Mouse (Mus musculus) cortical plate, adult 2 months (tissue): ENCODE results near the gene Dapk2. TPM values are rescaled to one million over a fixed set of nuclear protein-coding genes. Genes with fewer than 3 reads are reported as not detected.

ENCODE experiments used
- H3K27ac ChIP-seq: fragments of 200-500 bp; 2 replicates; pipeline ENCODE4 v1.5.1; 2012; ENCODE audit warnings: low read length, control low read depth, inconsistent platforms; ENCODE audit not compliant: insufficient read depth
- H3K4me1 ChIP-seq: fragments of 200-500 bp; 2 replicates; pipeline ENCODE4 v1.6.1; 2011; ENCODE audit warnings: low read length; ENCODE audit not compliant: control insufficient read depth, insufficient read depth
- H3K4me3 ChIP-seq: fragments of 200-500 bp; 2 replicates; pipeline ENCODE4 v1.5.1; 2011; ENCODE audit warnings: mild to moderate bottlenecking, low read length, control low read depth; ENCODE audit not compliant: insufficient read depth
- CTCF ChIP-seq: fragments of 200-500 bp; IDR thresholded peaks from 2 replicates; pipeline ENCODE4 v1.5.1; 2011; ENCODE audit warnings: mild to moderate bottlenecking, control low read depth, low read length; ENCODE audit not compliant: insufficient read depth; ENCODE audit errors: extremely low read depth
- POLR2A ChIP-seq: fragments of 200-500 bp; IDR thresholded peaks from 2 replicates; pipeline ENCODE4 v1.6.1; 2011; ENCODE audit warnings: mild to moderate bottlenecking, low read length, control low read depth; ENCODE audit not compliant: insufficient read depth; ENCODE audit errors: extremely low read depth
- polyA plus RNA-seq: library from polyadenylated mRNA; depleted of rRNA; stranded (reverse); fragments of >200 nt; gene quantifications from 2 replicates; pipeline ENCODE4 v1.2.3, GENCODE M21; 2012

Gene Dapk2
- polyA plus RNA-seq, 1 experiment: 6.8 TPM

DNA sequence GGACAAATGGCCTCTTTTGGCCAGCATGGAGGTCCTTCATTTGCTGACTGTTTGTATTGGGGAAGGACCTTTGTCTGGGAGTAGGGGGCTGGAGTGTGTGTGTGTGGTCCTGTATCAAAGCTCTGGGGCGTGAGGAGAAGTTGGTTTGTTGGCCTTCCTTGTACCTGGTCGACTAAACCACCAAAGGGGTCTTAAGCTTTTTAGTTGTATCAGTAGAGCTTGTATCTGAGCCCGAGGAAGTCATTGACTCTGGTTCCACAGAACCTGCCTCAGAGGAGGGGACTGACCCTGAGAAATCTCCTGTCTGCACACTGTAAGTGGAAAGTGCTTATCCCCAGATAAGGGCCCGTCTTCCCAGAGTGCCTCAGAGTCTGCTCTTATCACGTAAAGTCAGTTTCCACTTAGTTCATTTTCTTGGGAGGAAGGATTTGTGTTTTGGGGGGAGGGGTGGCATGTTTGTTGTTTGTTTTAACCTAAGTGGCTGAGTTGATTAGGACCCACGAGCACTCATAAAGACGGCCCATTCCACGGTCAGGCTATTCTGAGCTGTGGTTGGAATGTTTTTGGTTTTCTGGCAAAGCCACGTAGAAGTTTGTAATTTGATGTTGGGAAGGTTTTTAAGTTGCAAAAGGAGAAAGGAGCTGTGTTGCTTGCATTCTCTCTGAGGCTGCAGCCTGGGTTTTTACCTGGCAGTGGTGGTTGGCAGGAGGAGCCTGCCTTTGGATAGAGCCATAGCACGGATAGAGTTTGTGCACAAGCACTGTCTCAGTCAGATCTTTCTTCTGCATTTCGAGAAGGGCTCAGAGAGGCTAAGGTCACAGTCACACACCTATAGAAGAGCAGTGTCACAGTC, 24.0 kb downstream of the Dapk2 start:
- H3K4me3 ChIP-seq: no peak overlapping the region
- no peak overlapping the region for H3K27ac ChIP-seq
- no peaks in the 10 kb centered on the region for H3K4me1 ChIP-seq
- TF ChIP-seq CTCF (no peak), POLR2A (no peak)

- Histone ChIP-seq H3K4me1 (no peaks in the 10 kb centered on the region), H3K27ac (no peak overlapping the region), H3K4me3 (no peak overlapping the region)
- TF ChIP-seq POLR2A (no peak), CTCF (no peak)
These were observed 24.6 kb downstream of the Dapk2 start for GRCm38 (mm10) chr9:66182679-66182993.

- no peak for TF ChIP-seq CTCF
- no peak for TF ChIP-seq POLR2A
- H3K4me1 ChIP-seq: no peaks in the 10 kb centered on the region
- no peak overlapping the region for H3K27ac ChIP-seq
- no peak overlapping the region for H3K4me3 ChIP-seq
These were observed 25.0 kb downstream of the Dapk2 start for GRCm38 (mm10) chr9:66183023-66183422.

DNA sequence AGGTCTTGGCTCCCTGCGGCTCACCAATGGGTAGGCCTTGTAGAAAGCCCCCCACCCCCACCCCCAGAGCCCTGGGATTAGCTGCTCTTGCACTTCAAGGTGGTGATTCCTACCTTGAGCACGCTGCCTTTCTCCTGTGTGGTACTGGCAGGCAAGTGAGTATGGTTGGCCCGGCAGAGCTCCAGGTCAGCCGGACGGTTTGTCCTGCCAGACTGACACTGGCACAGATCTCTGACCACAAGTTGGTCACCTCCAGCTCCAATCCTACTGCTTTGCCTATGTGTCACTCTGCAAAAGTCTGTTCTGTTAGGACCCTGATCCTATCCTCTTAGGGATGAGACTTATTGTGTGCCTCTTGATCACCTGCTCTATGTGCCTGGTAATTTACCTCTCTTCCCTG, 26.5 kb downstream of the Dapk2 start:
- H3K4me3 ChIP-seq: no peak overlapping the region
- TF ChIP-seq POLR2A: no peak
- no peak for TF ChIP-seq CTCF
- H3K4me1 ChIP-seq: no peaks in the 10 kb centered on the region
- H3K27ac ChIP-seq: no peak overlapping the region

DNA sequence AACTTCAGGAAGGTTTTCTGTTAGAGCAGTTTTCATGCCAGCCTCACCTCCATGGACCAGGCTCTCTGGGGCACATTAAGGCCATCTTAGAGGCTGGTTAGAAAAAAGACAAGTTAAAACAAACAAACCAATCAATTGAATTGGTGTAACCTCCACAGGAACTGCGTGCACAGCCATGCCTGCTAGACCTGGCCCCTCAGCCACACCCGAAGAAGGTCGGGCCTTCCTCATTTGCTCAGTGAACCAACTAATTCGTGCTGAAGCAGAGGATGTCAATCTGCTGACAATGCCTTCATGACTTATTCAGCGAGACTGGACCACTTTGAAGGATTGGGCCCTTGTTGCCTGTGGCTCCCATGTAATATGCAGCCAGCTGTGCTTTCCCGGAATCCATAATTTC, 28.4 kb downstream of the Dapk2 start:
- TF ChIP-seq CTCF (no peak), POLR2A (no peak)
- H3K4me3 ChIP-seq: no peak overlapping the region
- H3K27ac ChIP-seq: no peak overlapping the region
- no peaks in the 10 kb centered on the region for H3K4me1 ChIP-seq

DNA sequence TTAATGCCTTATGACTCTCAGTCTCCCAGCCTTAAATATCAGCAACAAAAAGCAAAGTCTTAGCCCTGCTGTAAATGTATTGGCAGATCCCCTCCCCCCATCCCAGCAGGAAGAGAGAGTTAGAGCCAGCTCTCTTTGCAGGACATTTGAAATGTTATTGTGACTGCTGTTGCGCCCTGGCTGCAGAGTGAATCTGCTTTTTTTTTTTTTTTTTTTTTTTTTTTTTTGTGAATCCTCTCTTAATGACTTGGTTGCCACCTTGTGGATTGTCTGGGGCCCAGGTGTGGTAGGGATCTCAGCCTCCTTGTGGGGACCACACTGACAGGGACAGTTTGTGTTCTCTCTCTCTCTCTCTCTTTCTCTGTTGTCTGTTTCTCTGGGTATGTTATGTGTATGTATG, 31.0 kb downstream of the Dapk2 start:
- Histone ChIP-seq H3K4me3 (no peak overlapping the region), H3K27ac (no peak overlapping the region), H3K4me1 (no peaks in the 10 kb centered on the region)
- no peak for TF ChIP-seq CTCF
- TF ChIP-seq POLR2A: no peak

DNA sequence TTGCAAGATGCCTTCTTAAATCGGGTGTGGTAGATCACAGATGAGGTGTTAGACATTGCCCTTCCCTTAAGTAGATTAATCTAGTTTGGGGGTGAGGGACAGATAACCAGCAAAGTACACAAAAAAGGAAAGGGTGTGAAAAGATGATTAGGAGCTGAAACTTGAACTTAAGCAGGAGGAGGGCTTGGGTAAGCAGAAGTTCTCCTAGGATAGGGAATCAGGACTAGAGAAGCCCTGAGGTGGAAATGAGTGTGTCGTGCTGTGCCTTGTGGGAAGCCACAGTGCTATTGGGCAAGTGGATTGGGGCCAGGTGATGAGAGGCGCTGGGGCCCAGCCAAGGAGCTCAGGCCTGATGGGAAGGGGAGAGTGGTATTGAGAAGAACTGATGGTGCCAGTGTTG, 36.0 kb downstream of the Dapk2 start:
- TF ChIP-seq POLR2A: no peak
- TF ChIP-seq CTCF: no peak
- Histone ChIP-seq H3K4me1 (no peaks in the 10 kb centered on the region), H3K4me3 (no peak overlapping the region), H3K27ac (no peak overlapping the region)

DNA sequence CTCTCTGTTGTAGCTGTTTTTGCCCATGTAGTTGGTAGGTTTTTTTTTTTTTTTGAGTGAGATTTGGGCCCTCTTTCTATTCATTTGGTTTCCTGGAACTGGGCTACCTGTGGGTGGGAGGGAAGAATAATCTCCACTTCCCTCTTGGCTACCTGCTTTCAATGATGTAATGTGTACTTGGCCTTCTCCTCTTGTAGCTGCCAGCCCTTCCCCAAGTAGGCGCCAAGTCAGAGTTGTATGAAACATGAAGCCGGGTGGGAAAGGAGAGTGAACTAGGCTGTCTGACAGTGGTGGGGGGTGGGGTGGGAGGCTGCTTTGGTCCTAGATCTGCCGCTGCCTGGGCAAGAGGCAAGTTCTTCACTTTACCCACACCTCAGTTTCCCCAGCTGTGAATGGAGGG, 38.5 kb downstream of the Dapk2 start:
- Histone ChIP-seq H3K4me3 (no peak overlapping the region), H3K4me1 (no peaks in the 10 kb centered on the region), H3K27ac (no peak overlapping the region)
- no peak for TF ChIP-seq CTCF
- TF ChIP-seq POLR2A: no peak

DNA sequence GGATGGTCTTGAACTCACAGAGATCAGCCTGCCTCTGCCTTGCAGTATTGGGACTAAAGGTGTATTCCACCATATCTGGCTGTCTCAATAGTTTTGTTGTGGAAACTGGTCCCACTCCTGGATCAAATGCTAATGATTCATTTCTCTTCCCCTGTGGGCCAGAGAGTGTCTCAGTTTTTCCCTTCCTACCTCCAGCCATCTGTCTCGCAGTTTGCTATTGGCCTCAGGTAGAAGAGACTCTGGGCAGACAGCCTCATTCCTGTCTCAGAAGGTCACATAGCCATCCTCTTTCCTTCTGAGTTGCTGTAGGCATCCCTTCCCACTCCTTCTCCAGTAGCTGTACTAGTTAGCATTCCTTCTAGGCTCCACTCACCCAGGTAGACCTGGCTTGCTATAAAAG, 40.5 kb downstream of the Dapk2 start:
- no peak overlapping the region for H3K4me3 ChIP-seq
- no peak overlapping the region for H3K27ac ChIP-seq
- no peaks in the 10 kb centered on the region for H3K4me1 ChIP-seq
- no peak for TF ChIP-seq CTCF
- TF ChIP-seq POLR2A: no peak

- Histone ChIP-seq H3K27ac (no peak overlapping the region), H3K4me1 (no peaks in the 10 kb centered on the region)
- TF ChIP-seq CTCF: no peak
- TF ChIP-seq POLR2A: no peak
These were observed 41.8 kb downstream of the Dapk2 start for GRCm38 (mm10) chr9:66199657-66200410.

GRCm38 (mm10) chr9:66200411-66200789, 42.4 kb downstream of the Dapk2 start:
- no peak for TF ChIP-seq POLR2A
- no peak for TF ChIP-seq CTCF

More at GRCm38 (mm10) chr9:66199657-66200410, 41.8 kb downstream of the Dapk2 start:
- H3K4me3 ChIP-seq: no peak overlapping the region

More at GRCm38 (mm10) chr9:66200411-66200789, 42.4 kb downstream of the Dapk2 start:
- no peak overlapping the region for H3K27ac ChIP-seq
- no peak overlapping the region for H3K4me3 ChIP-seq
- H3K4me1 ChIP-seq: no peaks in the 10 kb centered on the region; the same call in none of the 2 replicates
